Mouse (Mus musculus): ENCODE measurements around the gene Gas6. TPM values are rescaled to one million over a fixed set of nuclear protein-coding genes. Genes with fewer than 3 reads are reported as not detected.
A peak's percentile ranks its signal among the peaks of the same experiment; 100 is the strongest.

Gas6 gene
- polyA plus RNA-seq, 1 experiment from 2014 or later, result 596 TPM

- WGBS (ENCODE audit: missing documents), result 91% methylated on average over 14 of the region's 14 CpGs
- Histone ChIP-seq H3K36me3 (ENCODE audit: inconsistent target) (peaks cover 29% of the 10 kb centered on the region), H3K27ac (peak overlapping the region; percentile 91), H3K4me3 (ENCODE audit: inconsistent target) (peak overlapping the region; percentile 71), H3K79me2 (ENCODE audit: inconsistent target) (peaks cover 76% of the 10 kb centered on the region)
Observed at GRCm38 (mm10) chr8:13491491-13492010, 2.7 kb downstream of the Gas6 start.

GRCm38 (mm10) chr8:13489986-13490910 lies 4.0 kb downstream of the Gas6 start:
- WGBS (ENCODE audit: missing documents), result 71% methylated on average over 13 of the region's 13 CpGs
- peak overlapping the region; percentile 2; the same call in 1 of the 2 replicates for H3K4me3 ChIP-seq (ENCODE audit: inconsistent target)
- peak overlapping the region; percentile 91 for H3K27ac ChIP-seq
- H3K79me2 ChIP-seq (ENCODE audit: inconsistent target), result peaks cover 89% of the 10 kb centered on the region
- peaks cover 39% of the 10 kb centered on the region for H3K36me3 ChIP-seq (ENCODE audit: inconsistent target)

- peaks cover 98% of the 10 kb centered on the region for H3K79me2 ChIP-seq (ENCODE audit: inconsistent target)
- no peak overlapping the region for H3K27ac ChIP-seq
- H3K4me3 ChIP-seq (ENCODE audit: inconsistent target), result no peak overlapping the region
- WGBS (ENCODE audit: missing documents), result 87% methylated on average over 3 of the region's 3 CpGs
- H3K36me3 ChIP-seq (ENCODE audit: inconsistent target), result peaks cover 48% of the 10 kb centered on the region
Observed at GRCm38 (mm10) chr8:13489351-13489750, 4.9 kb downstream of the Gas6 start.

- H3K27ac ChIP-seq, result no peak overlapping the region
- H3K36me3 ChIP-seq (ENCODE audit: inconsistent target), result peaks cover 85% of the 10 kb centered on the region
- WGBS (ENCODE audit: missing documents), result 98% methylated on average over 5 of the region's 5 CpGs
- H3K79me2 ChIP-seq (ENCODE audit: inconsistent target), result peaks cover 77% of the 10 kb centered on the region
- no peak overlapping the region for H3K4me3 ChIP-seq (ENCODE audit: inconsistent target)
Observed at GRCm38 (mm10) chr8:13483191-13483590, 11.1 kb downstream of the Gas6 start.

GRCm38 (mm10) chr8:13482101-13482801 lies 12.0 kb downstream of the Gas6 start:
- Histone ChIP-seq H3K27ac (no peak overlapping the region), H3K79me2 (ENCODE audit: inconsistent target) (peaks cover 68% of the 10 kb centered on the region), H3K36me3 (ENCODE audit: inconsistent target) (peaks cover 89% of the 10 kb centered on the region), H3K4me3 (ENCODE audit: inconsistent target) (no peak overlapping the region)
- WGBS (ENCODE audit: missing documents), result 88% methylated on average over 2 of the region's 2 CpGs

- WGBS (ENCODE audit: missing documents), result 94% methylated on average over 3 of the region's 3 CpGs
- Histone ChIP-seq H3K36me3 (ENCODE audit: inconsistent target) (peaks cover 95% of the 10 kb centered on the region), H3K27ac (no peak overlapping the region), H3K79me2 (ENCODE audit: inconsistent target) (peaks cover 61% of the 10 kb centered on the region), H3K4me3 (ENCODE audit: inconsistent target) (no peak overlapping the region)
Observed at GRCm38 (mm10) chr8:13481596-13481995, 12.7 kb downstream of the Gas6 start.

- H3K27ac ChIP-seq, result no peak overlapping the region
- peaks cover 99% of the 10 kb centered on the region for H3K36me3 ChIP-seq (ENCODE audit: inconsistent target)
- WGBS (ENCODE audit: missing documents), result 94% methylated on average over 5 of the region's 7 CpGs
- H3K4me3 ChIP-seq (ENCODE audit: inconsistent target), result no peak overlapping the region
- peaks cover 56% of the 10 kb centered on the region for H3K79me2 ChIP-seq (ENCODE audit: inconsistent target)
Observed at GRCm38 (mm10) chr8:13481089-13481554, 13.2 kb downstream of the Gas6 start.

GRCm38 (mm10) chr8:13475892-13476291 lies 18.4 kb downstream of the Gas6 start:
- Histone ChIP-seq H3K4me3 (ENCODE audit: inconsistent target) (no peak overlapping the region), H3K36me3 (ENCODE audit: inconsistent target) (peaks cover 100% of the 10 kb centered on the region), H3K27ac (no peak overlapping the region), H3K79me2 (ENCODE audit: inconsistent target) (peaks cover 4% of the 10 kb centered on the region; the same call in 1 of the 2 replicates)
- 85% methylated on average over 9 of the region's 9 CpGs for WGBS (ENCODE audit: missing documents)

- WGBS (ENCODE audit: missing documents), result 45% methylated on average over 7 of the region's 7 CpGs
- Histone ChIP-seq H3K36me3 (ENCODE audit: inconsistent target) (peaks cover 100% of the 10 kb centered on the region), H3K79me2 (ENCODE audit: inconsistent target) (no peaks in the 10 kb centered on the region), H3K27ac (no peak overlapping the region), H3K4me3 (ENCODE audit: inconsistent target) (no peak overlapping the region)
Observed at GRCm38 (mm10) chr8:13472284-13472683, 22.0 kb downstream of the Gas6 start.

- peaks cover 100% of the 10 kb centered on the region for H3K36me3 ChIP-seq (ENCODE audit: inconsistent target)
- H3K4me3 ChIP-seq (ENCODE audit: inconsistent target), result no peak overlapping the region
- WGBS (ENCODE audit: missing documents), result 94% methylated on average over 11 of the region's 11 CpGs
Observed at GRCm38 (mm10) chr8:13471484-13471883, 22.8 kb downstream of the Gas6 start.

GRCm38 (mm10) chr8:13468737-13469136 lies 25.6 kb downstream of the Gas6 start:
- 92% methylated on average over 9 of the region's 9 CpGs for WGBS (ENCODE audit: missing documents)
- no peak overlapping the region for H3K4me3 ChIP-seq (ENCODE audit: inconsistent target)
- peaks cover 93% of the 10 kb centered on the region for H3K36me3 ChIP-seq (ENCODE audit: inconsistent target)

More at GRCm38 (mm10) chr8:13471484-13471883, 22.8 kb downstream of the Gas6 start:
- no peak overlapping the region for H3K27ac ChIP-seq
- H3K79me2 ChIP-seq (ENCODE audit: inconsistent target), result no peaks in the 10 kb centered on the region

GRCm38 (mm10) chr8:13466989-13467388 lies 27.3 kb downstream of the Gas6 start:
- WGBS (ENCODE audit: missing documents), result 69% methylated on average over 5 of the region's 5 CpGs
- H3K4me3 ChIP-seq (ENCODE audit: inconsistent target), result no peak overlapping the region
- no peak overlapping the region for H3K27ac ChIP-seq
- peaks cover 76% of the 10 kb centered on the region for H3K36me3 ChIP-seq (ENCODE audit: inconsistent target)
- no peaks in the 10 kb centered on the region for H3K79me2 ChIP-seq (ENCODE audit: inconsistent target)

More at GRCm38 (mm10) chr8:13468737-13469136, 25.6 kb downstream of the Gas6 start:
- no peaks in the 10 kb centered on the region for H3K79me2 ChIP-seq (ENCODE audit: inconsistent target)
- H3K27ac ChIP-seq, result no peak overlapping the region

- Histone ChIP-seq H3K36me3 (ENCODE audit: inconsistent target) (peaks cover 59% of the 10 kb centered on the region), H3K4me3 (ENCODE audit: inconsistent target) (no peak overlapping the region), H3K27ac (no peak overlapping the region), H3K79me2 (ENCODE audit: inconsistent target) (no peaks in the 10 kb centered on the region)
- 88% methylated on average over 7 of the region's 7 CpGs for WGBS (ENCODE audit: missing documents)
Observed at GRCm38 (mm10) chr8:13465324-13465723, 29.0 kb downstream of the Gas6 start.

- Histone ChIP-seq H3K27ac (no peak overlapping the region), H3K4me3 (ENCODE audit: inconsistent target) (no peak overlapping the region), H3K79me2 (ENCODE audit: inconsistent target) (no peaks in the 10 kb centered on the region), H3K36me3 (ENCODE audit: inconsistent target) (peaks cover 30% of the 10 kb centered on the region)
- WGBS (ENCODE audit: missing documents), result 91% methylated on average over 10 of the region's 10 CpGs
Observed at GRCm38 (mm10) chr8:13462392-13462791, 31.9 kb downstream of the Gas6 start.
